Mouse (Mus musculus) left cerebral cortex, postnatal 14 days (tissue): ENCODE results near the gene Cobll1. TPM values are rescaled to one million over a fixed set of nuclear protein-coding genes. Genes with fewer than 3 reads are reported as not detected.
A peak's percentile ranks its signal among the peaks of the same experiment; 100 is the strongest.

Source experiments
- DNase-seq, 2 experiments: peaks; one replicate each; pipeline ENCODE4 v3.0.0; 2021 to 2022; ENCODE audit warnings: low spot score in 2 of 2, mixed read lengths in 1 of 2
- intact Hi-C: fragments of 180-260 bp; cut with DNase I; formaldehyde crosslinking; loops from one replicate; pipeline ENCODE4 v1.15.1; 2025
- total RNA-seq, 2 experiments: library from RNA; stranded (reverse); gene quantifications; 2 replicates each; pipeline ENCODE4 v1.2.3; 2021

The Cobll1 gene
- total RNA-seq, 2 experiments from 2014 or later: 9.1 to 9.8 TPM

GRCm38 (mm10) chr2:65119667-65120066 lies 119.5 kb downstream of the Cobll1 start:
- peak in 1 of 2 experiments; percentile 20 for DNase-seq
- intact Hi-C loops: loop anchor here (2.0 kb wide), 2 partner anchors 97 to 155 kb away; no protein-coding TSS in a partner anchor

DNA sequence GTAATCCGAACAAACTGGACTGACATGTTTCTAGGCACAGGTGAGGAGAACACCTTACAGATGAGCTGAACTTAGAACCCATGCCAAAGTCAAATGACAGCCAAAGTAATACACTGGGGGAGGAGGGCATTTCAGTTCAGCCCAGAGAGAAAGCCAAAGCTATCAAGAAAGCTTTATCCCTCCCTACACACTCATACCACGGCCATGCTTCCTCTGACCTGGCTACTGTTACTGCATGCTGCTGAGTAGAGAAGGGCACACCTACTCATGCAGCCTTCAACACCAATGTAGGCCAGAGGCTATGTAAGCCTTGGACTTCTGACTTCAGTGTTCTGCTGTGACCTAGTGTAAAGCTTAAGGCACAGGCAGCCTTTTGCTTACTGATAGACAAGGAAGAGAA lies 120.1 kb downstream of the Cobll1 start:
- intact Hi-C loops: no loop called here
- no peak for DNase-seq

- no peak for DNase-seq
- intact Hi-C loops: no loop called here
Observed at GRCm38 (mm10) chr2:65117859-65118258, 121.3 kb downstream of the Cobll1 start.

DNA sequence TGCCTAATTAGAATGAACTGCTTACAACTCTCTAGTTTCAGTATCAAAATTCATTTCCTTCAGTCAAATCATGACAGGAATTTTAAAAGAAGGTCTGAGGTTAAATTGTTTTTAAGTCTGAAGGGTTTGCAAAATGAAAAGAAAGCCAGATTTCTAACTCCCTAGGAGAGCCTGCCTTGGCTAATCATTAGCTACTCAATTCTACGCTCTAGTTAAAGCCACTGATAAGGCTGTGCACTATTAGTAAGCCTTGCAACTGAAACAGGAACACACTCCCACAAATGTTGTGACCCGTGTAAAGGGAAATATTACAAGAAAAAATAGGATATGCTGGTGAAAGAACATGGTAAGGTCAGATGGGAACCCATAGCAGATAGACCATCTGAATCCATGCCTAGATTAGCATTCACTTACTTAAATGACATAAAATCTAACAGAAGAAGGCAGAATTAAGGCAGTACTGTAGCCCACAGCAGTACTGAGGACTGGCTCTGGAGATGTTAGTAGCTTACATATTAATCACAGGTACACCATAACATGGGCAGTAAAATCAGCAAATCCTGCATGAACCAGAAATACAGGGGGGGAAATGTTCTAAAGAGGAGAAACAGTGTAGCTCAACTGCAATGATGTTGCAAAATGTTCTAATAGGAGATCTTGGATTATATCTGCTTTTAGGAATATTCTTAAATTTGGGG lies 122.6 kb downstream of the Cobll1 start:
- intact Hi-C loops: no loop called here
- no peak for DNase-seq

DNA sequence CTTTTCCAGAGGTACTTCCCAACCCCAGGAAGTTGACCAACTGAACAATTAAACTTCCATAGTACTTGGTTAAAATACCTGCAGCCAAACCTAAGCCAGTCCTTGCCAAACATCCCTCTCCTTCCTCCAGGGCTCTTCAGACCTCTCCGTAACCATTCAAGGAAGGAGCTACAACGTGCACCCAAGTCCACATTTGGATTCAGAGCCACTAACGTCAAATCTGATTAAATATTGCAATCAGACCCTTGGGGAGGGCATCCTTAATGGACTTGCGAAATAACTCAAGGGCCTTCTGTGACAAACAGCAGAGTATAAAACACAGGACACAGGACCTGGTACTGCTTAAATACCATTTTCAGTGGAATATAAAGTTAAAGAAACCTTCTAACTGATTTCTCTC lies 126.0 kb downstream of the Cobll1 start:
- DNase-seq: no peak
- intact Hi-C loops: no loop called here

GRCm38 (mm10) chr2:65104569-65104968 lies 134.6 kb downstream of the Cobll1 start:
- DNase-seq: no peak
- intact Hi-C loops: no loop called here

DNA sequence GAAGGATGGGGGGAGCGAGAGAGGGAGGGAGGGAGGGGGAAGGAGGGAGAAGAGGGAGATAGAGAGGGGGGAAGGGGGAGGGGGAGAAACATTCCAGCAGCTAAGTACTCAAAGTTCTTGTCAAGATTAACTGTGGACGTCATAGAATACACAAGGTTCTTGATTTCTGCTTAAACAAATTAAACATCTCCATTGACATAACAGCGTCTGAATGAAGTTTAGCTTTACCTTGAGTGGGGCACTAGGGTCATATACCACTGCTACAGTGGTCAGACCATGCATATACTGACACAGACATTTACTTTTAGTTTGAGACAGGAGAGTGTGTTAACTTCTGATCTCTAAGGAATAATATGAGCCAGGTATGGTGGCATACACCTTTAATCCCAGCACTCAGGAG lies 135.4 kb downstream of the Cobll1 start:
- DNase-seq: no peak
- intact Hi-C loops: no loop called here

GRCm38 (mm10) chr2:65101388-65101787 lies 137.8 kb downstream of the Cobll1 start:
- intact Hi-C loops: no loop called here
- DNase-seq: no peak

- intact Hi-C loops: no loop called here
- DNase-seq: no peak
Observed at GRCm38 (mm10) chr2:65100001-65100400, 139.2 kb downstream of the Cobll1 start.

GRCm38 (mm10) chr2:65095571-65095970 lies 143.6 kb downstream of the Cobll1 start:
- intact Hi-C loops: no loop called here
- no peak for DNase-seq

- intact Hi-C loops: no loop called here
- peak; percentile 30 to 67 for DNase-seq
Observed at GRCm38 (mm10) chr2:65093990-65094389, 145.2 kb downstream of the Cobll1 start.

- intact Hi-C loops: no loop called here
- DNase-seq: no peak
Observed at GRCm38 (mm10) chr2:65090986-65091385, 148.2 kb downstream of the Cobll1 start.

DNA sequence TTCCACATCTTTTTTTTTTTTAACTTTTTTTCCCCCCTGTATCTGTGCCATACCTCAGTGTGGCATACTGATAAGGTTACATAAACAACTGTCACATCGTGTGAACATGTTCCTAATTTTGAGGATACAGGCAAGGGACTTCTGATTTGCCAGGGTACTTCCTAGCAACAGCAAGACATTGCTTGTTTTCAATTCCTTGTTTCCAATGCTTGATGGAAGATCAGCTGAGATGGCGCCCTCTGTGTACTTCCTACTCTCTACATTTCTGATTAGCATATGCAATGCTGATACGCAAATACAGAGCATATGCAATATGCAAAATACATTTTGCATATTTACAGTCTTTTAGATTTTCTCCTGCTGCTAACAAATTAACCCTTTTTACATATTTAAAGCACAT lies 152.0 kb downstream of the Cobll1 start:
- DNase-seq: no peak
- intact Hi-C loops: no loop called here

- DNase-seq: no peak
- intact Hi-C loops: no loop called here
Observed at GRCm38 (mm10) chr2:65083411-65083810, 155.8 kb downstream of the Cobll1 start.

- peak in 1 of 2 experiments; percentile 8 for DNase-seq
- intact Hi-C loops: no loop called here
Observed at GRCm38 (mm10) chr2:65077544-65077943, 161.7 kb downstream of the Cobll1 start.

- peak in 1 of 2 experiments; percentile 12 for DNase-seq
- intact Hi-C loops: no loop called here
Observed at GRCm38 (mm10) chr2:65075840-65076239, 163.4 kb downstream of the Cobll1 start.

DNA sequence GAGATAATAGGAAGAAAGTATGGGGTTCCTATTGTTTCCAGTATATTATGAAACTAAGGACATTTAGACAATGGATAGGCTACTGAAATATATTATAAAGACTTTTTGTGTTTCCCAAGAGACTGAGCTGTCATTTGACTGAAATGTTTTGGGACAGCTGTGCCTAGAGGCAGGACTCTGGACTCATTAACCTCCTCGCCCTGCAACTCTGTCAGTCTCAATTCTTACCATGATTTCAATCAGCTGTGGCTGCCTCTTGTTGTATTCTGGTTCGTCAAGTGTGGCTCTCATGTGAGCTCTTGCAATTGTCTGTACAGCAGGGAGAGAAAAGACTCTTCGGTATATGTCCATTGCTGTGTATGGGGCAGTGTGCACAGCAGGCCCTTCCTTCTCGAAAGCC lies 163.8 kb downstream of the Cobll1 start:
- intact Hi-C loops: no loop called here
- DNase-seq: no peak

GRCm38 (mm10) chr2:65072205-65072604 lies 167.0 kb downstream of the Cobll1 start:
- intact Hi-C loops: no loop called here
- DNase-seq: peak in 1 of 2 experiments; percentile 5

- no peak for DNase-seq
- intact Hi-C loops: no loop called here
Observed at GRCm38 (mm10) chr2:65053764-65054163, 185.4 kb downstream of the Cobll1 start.

GRCm38 (mm10) chr2:65052191-65053012 lies 186.8 kb downstream of the Cobll1 start:
- no peak for DNase-seq
- intact Hi-C loops: no loop called here

- intact Hi-C loops: no loop called here
- no peak for DNase-seq
Observed at GRCm38 (mm10) chr2:65050776-65051175, 188.4 kb downstream of the Cobll1 start.
